Comparison of ENCODE assay signal across 21 mouse cellular contexts in the genomic region with DNA sequence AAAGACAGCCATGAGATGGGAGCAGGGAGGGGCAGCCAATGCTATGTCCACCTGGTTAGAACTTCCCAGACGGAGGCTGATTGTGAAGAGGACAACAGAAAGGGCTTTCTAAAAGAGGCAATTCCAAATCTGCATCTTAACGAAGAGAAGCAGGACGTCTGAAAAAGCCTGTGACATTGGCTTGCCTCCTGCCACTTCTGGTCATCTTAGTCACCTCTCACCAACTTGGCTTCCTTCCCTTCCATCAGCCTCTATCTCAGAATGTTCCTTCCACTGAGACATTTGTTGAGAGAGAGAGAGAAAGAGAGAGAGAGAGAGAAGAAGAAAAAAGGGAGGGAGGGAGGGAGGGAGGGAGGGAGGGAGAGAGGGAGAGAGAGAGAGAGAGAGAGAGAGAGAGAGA. TPM values are rescaled to one million over a fixed set of nuclear protein-coding genes. Genes with fewer than 3 reads are reported as not detected.
"Had no signal": no experiment of that assay in that cellular context is flagged by ENCODE, and none has a peak within 500 bp of the region (broad histone marks: within the 10 kb centered on the region; RNA-seq: fewer than 3 reads in every experiment).

No protein-coding gene starts in this region.

- H3K4me3 ChIP-seq: left cerebral cortex, adult 2 months; liver, embryonic 13.5 days; lung, embryonic 15.5 days; megakaryocyte, embryonic 14.5 days; midbrain, embryonic 10.5 days; midbrain, embryonic 13.5 days; myocyte; neural tube, embryonic 13.5 days had no signal

- H3K27me3 ChIP-seq: liver, embryonic 13.5 days; lung, embryonic 15.5 days; megakaryocyte, embryonic 14.5 days; midbrain, embryonic 13.5 days; neural tube, embryonic 13.5 days had no signal

- H3K9ac ChIP-seq: liver, embryonic 13.5 days; lung, embryonic 15.5 days; midbrain, embryonic 13.5 days; neural tube, embryonic 13.5 days had no signal

- DNase-seq: kidney, adult 8-10 months; kidney, postnatal 14 days; kidney, postnatal 4 days; layer of hippocampus, postnatal 36 days; liver, embryonic 13.5 days; lung, postnatal 10 days; lung, postnatal 36 days; retina, postnatal 1 day; thymus, adult 2 months; thymus, postnatal 14 days; thymus, postnatal 4 days had no signal

- H3K9me3 ChIP-seq: liver, embryonic 13.5 days; lung, embryonic 15.5 days; midbrain, embryonic 10.5 days; midbrain, embryonic 13.5 days; neural tube, embryonic 13.5 days had no signal

- H3K36me3 ChIP-seq: liver, embryonic 13.5 days; lung, embryonic 15.5 days; midbrain, embryonic 10.5 days; midbrain, embryonic 13.5 days; neural tube, embryonic 13.5 days had no signal

- ATAC-seq: midbrain, embryonic 13.5 days; midbrain, embryonic 16.5 days had no signal

- H3K4me1 ChIP-seq: liver, embryonic 13.5 days; megakaryocyte, embryonic 14.5 days; midbrain, embryonic 10.5 days had no signal

- H3K27ac ChIP-seq: left cerebral cortex, adult 2 months; liver, embryonic 13.5 days; lung, embryonic 15.5 days; midbrain, embryonic 10.5 days; midbrain, embryonic 13.5 days; neural tube, embryonic 13.5 days; stomach, postnatal 0 days had no signal

- H3K4me2 ChIP-seq: liver, embryonic 13.5 days; lung, embryonic 15.5 days; midbrain, embryonic 13.5 days; neural tube, embryonic 13.5 days had no signal

RNA-seq across cellular contexts. Expression of a gene that starts 47.1 kb away (rescaled TPM):
- total RNA-seq: neutrophil, adult 5-6 weeks had no signal
